Mouse (Mus musculus): ENCODE results near the gene Odc1.

- no peak for TF ChIP-seq CTCF (IDR thresholded peaks at IDR 0.05; ENCODE audit: control insufficient read depth, insufficient read depth, insufficient replicate concordance, low read depth, low read length)
- TF ChIP-seq POLR2A (IDR thresholded peaks at IDR 0.05; ENCODE audit: control insufficient read depth, low read depth, low read length), result no peak
Observed at GRCm38 (mm10) chr12:17588436-17588835, 43.8 kb downstream of the Odc1 start.
